Mouse (Mus musculus) G1E (cell line): ENCODE data around the gene Sugct.

Source experiments
- CTCF ChIP-seq: IDR thresholded peaks from 2 replicates; pipeline ENCODE4 v1.5.1; 2012; ENCODE audit warnings: low read depth, low read length, inconsistent platforms, mixed read lengths
- GATA1 ChIP-seq: IDR thresholded peaks from 2 replicates; pipeline ENCODE4 v1.6.1; 2012; ENCODE audit warnings: borderline replicate concordance, low read length, inconsistent platforms, mixed read lengths
- POLR2AphosphoS5 ChIP-seq: IDR thresholded peaks from 2 replicates; pipeline ENCODE4 v1.6.1; 2012; ENCODE audit warnings: low read depth, low read length, inconsistent platforms; ENCODE audit not compliant: insufficient replicate concordance

DNA sequence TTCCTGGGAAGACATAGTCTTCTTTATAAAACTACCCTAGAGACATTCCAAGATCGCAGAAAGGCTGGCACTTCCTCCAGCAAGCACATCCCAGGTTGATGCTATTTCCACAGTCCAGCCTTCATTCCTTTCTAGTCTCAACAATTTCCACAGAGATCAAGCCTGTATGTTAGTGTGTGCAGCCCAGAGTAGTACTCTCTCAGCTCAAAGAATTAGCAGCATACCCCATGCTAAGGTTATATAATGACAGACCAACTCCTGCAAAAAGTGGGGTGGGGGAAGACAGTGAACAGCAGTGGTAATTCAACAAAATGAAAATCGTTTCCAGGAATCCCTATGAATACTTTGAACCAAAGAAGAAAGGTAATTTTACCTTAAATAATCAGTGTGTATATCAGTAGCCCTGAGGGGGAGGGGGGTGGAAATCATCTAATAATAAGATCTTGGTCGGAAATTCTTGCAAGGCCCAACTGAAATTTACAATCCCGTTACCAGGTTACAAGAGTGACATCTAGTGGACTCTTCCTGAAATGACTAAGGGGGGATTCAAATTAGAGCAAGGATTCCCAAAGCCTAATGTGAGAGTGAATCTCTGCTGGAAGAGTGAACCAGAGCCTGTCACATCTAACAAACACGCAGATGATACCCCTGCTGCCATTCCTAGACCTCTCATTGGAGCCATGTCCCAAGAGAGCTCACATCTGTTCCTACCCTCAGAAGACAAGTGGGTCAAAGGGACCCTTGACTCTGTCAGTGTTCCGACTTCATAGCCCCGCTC is 263.0 kb downstream of the Sugct start:
- TF ChIP-seq CTCF (no peak), POLR2AphosphoS5 (no peak), GATA1 (no peak)
